Mouse (Mus musculus) E14TG2a.4 (cell line): ENCODE results near the gene Lekr1.

Experiments used
- CTCF ChIP-seq: conservative IDR thresholded peaks from 2 replicates; pipeline ENCODE4 v1.5.1; 2014; ENCODE audit warnings: low read length
- NANOG ChIP-seq: IDR thresholded peaks from 2 replicates; pipeline ENCODE4 v1.6.1; 2014; ENCODE audit warnings: borderline replicate concordance, low read length, mixed read lengths
- POU5F1 ChIP-seq: IDR thresholded peaks from 2 replicates; pipeline ENCODE4 v1.6.1; 2014; ENCODE audit warnings: low read length, borderline replicate concordance

GRCm38 (mm10) chr3:65819841-65820240 lies 153.8 kb downstream of the Lekr1 start:
- TF ChIP-seq CTCF: no peak
- TF ChIP-seq POU5F1: no peak
- no peak for TF ChIP-seq NANOG
